Comparison of ENCODE assay signal across 22 mouse cellular contexts in the genomic region with DNA sequence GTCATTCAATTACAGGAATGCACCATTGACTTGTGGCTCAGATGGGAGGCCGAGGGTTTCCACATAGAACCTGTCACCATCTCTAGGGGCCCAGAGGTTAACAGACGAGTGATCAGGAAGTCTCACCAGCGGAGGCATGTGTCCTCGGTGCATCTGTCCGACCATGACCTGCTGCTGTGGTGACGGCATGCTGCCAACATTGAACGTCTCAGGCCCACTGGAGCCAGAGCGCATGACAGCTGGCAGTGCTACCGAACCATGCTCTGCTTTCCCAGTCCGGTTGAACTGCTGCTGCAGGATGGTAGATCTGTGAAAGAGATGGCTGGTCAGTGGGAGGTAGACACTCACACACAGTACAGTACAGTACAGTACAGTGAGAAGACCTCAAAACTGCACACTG.
DNase-seq lines count a peak whose midpoint lies in the region; ATAC-seq and TF ChIP-seq lines count a peak whose summit lies in the region.
"Had no signal": no experiment of that assay in that cellular context is flagged by ENCODE, and none has a peak within 500 bp of the region (broad histone marks: within the 10 kb centered on the region; RNA-seq: fewer than 3 reads in every experiment).

No protein-coding gene starts in this region.

- H3K4me2 ChIP-seq in hindbrain, postnatal 0 days (ENCODE audit: low read depth, low read length): no peak overlapping the region
- no peak overlapping the region for H3K4me2 ChIP-seq in hindbrain, embryonic 14.5 days (replicated peaks)
- H3K4me2 ChIP-seq: forebrain, embryonic 13.5 days; heart, embryonic 12.5 days; heart, embryonic 15.5 days; hindbrain, embryonic 13.5 days had no signal

- no peak for ATAC-seq in hindbrain, postnatal 0 days
- ATAC-seq in hindbrain, embryonic 14.5 days (ENCODE audit: low FRiP score): no peak
- ATAC-seq: activated CD4-positive, CD25-positive, alpha-beta regulatory T cell, adult 4 months; forebrain, embryonic 13.5 days; forebrain, embryonic 16.5 days; intestine, postnatal 0 days had no signal

- no peaks in the 10 kb centered on the region for H3K4me1 ChIP-seq in hindbrain, postnatal 0 days (ENCODE audit: insufficient read depth, low read length)
- no peaks in the 10 kb centered on the region; the same call in 1 of the 2 replicates for H3K4me1 ChIP-seq in hindbrain, embryonic 14.5 days (replicated peaks; ENCODE audit: control insufficient read depth, insufficient read depth, low read length)
- H3K4me1 ChIP-seq: heart, embryonic 12.5 days; hindbrain, embryonic 10.5 days; hindbrain, embryonic 13.5 days had no signal

- H3K27me3 ChIP-seq in hindbrain, postnatal 0 days (ENCODE audit: insufficient read depth, low read length): no peaks in the 10 kb centered on the region
- no peaks in the 10 kb centered on the region for H3K27me3 ChIP-seq in hindbrain, embryonic 14.5 days (ENCODE audit: control insufficient read depth, insufficient read depth, low read length)
- H3K27me3 ChIP-seq: forebrain, embryonic 13.5 days; heart, embryonic 12.5 days; heart, embryonic 15.5 days; hindbrain, embryonic 13.5 days had no signal

- H3K27ac ChIP-seq in hindbrain, postnatal 0 days: no peak overlapping the region
- no peak overlapping the region for H3K27ac ChIP-seq in hindbrain, embryonic 14.5 days
- H3K27ac ChIP-seq: forebrain, embryonic 10.5 days; forebrain, embryonic 13.5 days; heart, embryonic 15.5 days; hindbrain, embryonic 10.5 days; hindbrain, embryonic 13.5 days had no signal

- 71% methylated on average over 10 of the region's 10 CpGs for WGBS in hindbrain, postnatal 0 days
- WGBS in hindbrain, embryonic 14.5 days: 78% methylated on average over 10 of the region's 10 CpGs

- no peak for TF ChIP-seq CTCF in hindbrain, postnatal 0 days (IDR thresholded peaks at IDR 0.05; ENCODE audit: low read depth)

- H3K9ac ChIP-seq in hindbrain, postnatal 0 days (replicated peaks; ENCODE audit: low read length): no peak overlapping the region
- H3K9ac ChIP-seq in hindbrain, embryonic 14.5 days: no peak overlapping the region
- H3K9ac ChIP-seq: forebrain, embryonic 13.5 days; heart, embryonic 12.5 days; heart, embryonic 15.5 days; hindbrain, embryonic 13.5 days had no signal

- H3K4me3 ChIP-seq in hindbrain, postnatal 0 days (ENCODE audit: low read length): no peak overlapping the region
- H3K4me3 ChIP-seq in hindbrain, embryonic 14.5 days (replicated peaks; ENCODE audit: low read length): no peak overlapping the region
- H3K4me3 ChIP-seq: forebrain, embryonic 10.5 days; forebrain, embryonic 13.5 days; heart, embryonic 12.5 days; heart, embryonic 15.5 days; hindbrain, embryonic 10.5 days; hindbrain, embryonic 13.5 days had no signal

- DNase-seq in adrenal gland, adult 2 months: peak; percentile 10
- DNase-seq in adrenal gland, postnatal 25 days: no peak
- peak; percentile 53 to 59 for DNase-seq in cerebellum, postnatal 10 days
- no peak for DNase-seq in cerebellum, adult 8-10 months
- DNase-seq in hindbrain, postnatal 0 days (ENCODE audit: low spot score): peak; percentile 34
- DNase-seq in hindbrain, embryonic 14.5 days (ENCODE audit: low spot score): no peak
- DNase-seq: cerebellum, adult 11-12 months; cerebellum, adult 9-11 months; gastrocnemius, postnatal 14 days; heart, adult 18-20 months; heart, postnatal 10 days; heart, postnatal 36 days; kidney, adult 2 months had no signal

- H3K36me3 ChIP-seq in hindbrain, postnatal 0 days (ENCODE audit: insufficient read depth, low read length): no peaks in the 10 kb centered on the region; the same call in 1 of the 2 replicates
- no peaks in the 10 kb centered on the region; the same call in 1 of the 2 replicates for H3K36me3 ChIP-seq in hindbrain, embryonic 14.5 days (replicated peaks; ENCODE audit: control insufficient read depth, insufficient read depth)

- H3K9me3 ChIP-seq in hindbrain, postnatal 0 days (ENCODE audit: low read length): no peaks in the 10 kb centered on the region
- H3K9me3 ChIP-seq in hindbrain, embryonic 14.5 days (ENCODE audit: control insufficient read depth, low read length): no peaks in the 10 kb centered on the region
- H3K9me3 ChIP-seq: forebrain, embryonic 10.5 days; forebrain, embryonic 13.5 days; heart, embryonic 15.5 days; hindbrain, embryonic 10.5 days; hindbrain, embryonic 13.5 days had no signal

Comparison
In these comparisons a context has a peak if more than half of its experiments do, and no peak if none do; other contexts are left out.
1. DNase-seq: peak in adrenal gland, adult 2 months (single experiment), cerebellum, postnatal 10 days (2 of 2) and hindbrain, postnatal 0 days (single experiment); none in adrenal gland, postnatal 25 days (single experiment), cerebellum, adult 8-10 months (single experiment) and hindbrain, embryonic 14.5 days (single experiment).